Mouse (Mus musculus) stomach, postnatal 0 days (tissue): ENCODE results near the gene Hexb.

Experiments
- CTCF ChIP-seq: IDR thresholded peaks from 2 replicates; pipeline ENCODE4 v1.5.1; 2016; ENCODE audit warnings: antibody characterized with exemption, low read depth, mild to moderate bottlenecking, moderate library complexity
- EP300 ChIP-seq: optimal IDR thresholded peaks from 2 replicates; pipeline ENCODE3; 2016; ENCODE audit warnings: antibody characterized with exemption

- TF ChIP-seq CTCF (no peak), EP300 (no peak)
Measured at GRCm38 (mm10) chr13:97244712-97245105, 46.6 kb upstream of the Hexb start.
